Mouse (Mus musculus) thymus, postnatal 10 days (tissue): ENCODE results near the gene A930017K11Rik.

Source experiments
- DNase-seq, 2 experiments: peaks; one replicate each; pipeline ENCODE4 v3.0.0; 2021; ENCODE audit warnings: low spot score in 2 of 2

The A930017K11Rik gene

DNA sequence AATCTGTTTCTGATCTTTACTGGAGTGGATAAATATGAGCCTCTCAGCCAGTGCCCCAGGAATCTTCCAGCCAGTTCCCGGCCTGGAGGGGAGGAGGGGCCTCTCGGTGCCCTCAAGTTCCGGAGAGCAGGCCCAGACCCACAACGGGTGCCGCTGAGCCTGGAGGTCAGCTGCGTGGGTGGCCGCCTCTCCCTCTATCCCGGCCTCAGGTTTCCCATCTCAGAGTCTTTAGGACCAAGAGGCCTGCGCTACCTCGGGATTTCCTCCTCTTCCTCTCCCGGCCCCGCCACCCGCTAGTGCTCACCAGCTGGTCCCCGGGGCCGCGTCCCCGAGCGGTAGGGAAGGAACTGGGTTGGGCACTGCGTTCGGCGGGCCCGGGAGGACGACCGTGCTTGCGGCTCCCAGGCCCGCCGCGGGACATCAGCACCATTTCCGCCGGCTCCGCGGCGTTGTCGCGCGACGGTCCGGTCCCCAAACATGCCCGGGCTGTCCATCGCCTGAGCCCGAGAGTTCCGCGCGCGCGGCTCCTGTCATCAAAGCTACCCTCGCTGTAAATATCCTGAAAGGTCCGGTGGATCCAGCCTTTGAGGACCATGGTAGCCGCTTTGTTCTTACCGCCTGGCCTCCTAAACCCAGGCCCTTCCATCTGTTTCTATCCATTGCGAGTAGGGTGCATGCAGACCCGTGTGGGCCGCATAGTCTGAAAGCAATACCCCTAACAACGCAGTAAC lies 10.7 kb downstream of the A930017K11Rik start:
- peak; percentile 43 to 72 for DNase-seq

DNA sequence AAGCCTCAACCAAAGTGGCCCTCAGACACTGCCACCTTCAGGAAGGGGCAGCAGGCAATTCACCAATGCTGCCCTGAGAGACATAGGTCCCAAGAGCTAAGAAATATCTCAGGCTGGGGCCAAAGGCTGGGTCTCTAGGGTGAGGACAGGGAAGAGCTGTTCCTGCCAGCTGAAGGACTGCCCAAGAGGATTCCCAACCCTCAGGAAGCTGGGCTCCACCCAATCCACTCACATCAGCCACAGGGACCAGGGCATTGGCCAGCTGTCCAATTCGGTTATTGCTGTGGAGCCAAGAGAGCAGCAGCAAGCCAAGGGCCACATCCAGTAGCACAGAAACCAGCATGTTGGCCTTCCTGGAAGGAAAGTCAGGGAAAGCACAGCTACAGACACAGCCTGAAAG lies 17.8 kb downstream of the A930017K11Rik start:
- no peak for DNase-seq

DNA sequence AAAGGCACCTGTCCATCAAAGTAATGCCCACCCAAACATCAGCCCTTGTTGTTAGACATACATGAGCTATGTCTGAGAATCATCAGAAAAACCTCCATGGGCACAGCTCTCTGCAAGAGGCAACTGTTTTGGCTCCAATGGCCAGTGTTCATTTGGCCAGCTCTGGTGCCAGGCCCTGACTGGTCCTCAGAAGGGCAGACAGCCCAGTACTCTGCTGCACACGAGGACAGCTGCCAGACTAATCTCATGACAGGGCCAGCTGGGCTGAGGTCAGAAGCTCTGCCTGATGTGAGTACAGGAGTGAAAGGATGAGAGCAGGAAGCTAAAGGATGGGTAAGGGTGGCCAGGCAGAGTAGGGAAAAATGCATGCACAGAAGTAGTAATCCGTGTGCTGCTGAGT lies 27.0 kb downstream of the A930017K11Rik start:
- DNase-seq, result no peak

DNA sequence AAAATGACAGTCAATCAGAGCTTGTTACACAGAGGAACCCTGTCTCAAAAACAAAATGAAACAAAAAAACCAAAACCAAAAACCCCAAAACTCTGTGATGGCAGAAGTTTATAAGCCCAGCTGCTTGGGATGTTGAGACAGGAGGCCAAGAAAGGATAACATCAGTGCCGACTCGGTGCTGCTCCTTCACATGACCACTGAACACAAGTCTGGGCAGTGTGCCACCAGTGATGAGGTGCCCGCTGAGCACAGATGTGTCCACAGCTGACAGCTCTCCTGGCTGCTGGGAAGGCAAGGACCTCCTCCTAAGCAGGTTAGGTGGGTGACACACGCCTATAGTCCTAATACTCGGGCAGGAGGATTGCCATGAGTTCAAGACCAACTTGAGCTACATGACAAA lies 30.2 kb downstream of the A930017K11Rik start:
- no peak for DNase-seq

DNA sequence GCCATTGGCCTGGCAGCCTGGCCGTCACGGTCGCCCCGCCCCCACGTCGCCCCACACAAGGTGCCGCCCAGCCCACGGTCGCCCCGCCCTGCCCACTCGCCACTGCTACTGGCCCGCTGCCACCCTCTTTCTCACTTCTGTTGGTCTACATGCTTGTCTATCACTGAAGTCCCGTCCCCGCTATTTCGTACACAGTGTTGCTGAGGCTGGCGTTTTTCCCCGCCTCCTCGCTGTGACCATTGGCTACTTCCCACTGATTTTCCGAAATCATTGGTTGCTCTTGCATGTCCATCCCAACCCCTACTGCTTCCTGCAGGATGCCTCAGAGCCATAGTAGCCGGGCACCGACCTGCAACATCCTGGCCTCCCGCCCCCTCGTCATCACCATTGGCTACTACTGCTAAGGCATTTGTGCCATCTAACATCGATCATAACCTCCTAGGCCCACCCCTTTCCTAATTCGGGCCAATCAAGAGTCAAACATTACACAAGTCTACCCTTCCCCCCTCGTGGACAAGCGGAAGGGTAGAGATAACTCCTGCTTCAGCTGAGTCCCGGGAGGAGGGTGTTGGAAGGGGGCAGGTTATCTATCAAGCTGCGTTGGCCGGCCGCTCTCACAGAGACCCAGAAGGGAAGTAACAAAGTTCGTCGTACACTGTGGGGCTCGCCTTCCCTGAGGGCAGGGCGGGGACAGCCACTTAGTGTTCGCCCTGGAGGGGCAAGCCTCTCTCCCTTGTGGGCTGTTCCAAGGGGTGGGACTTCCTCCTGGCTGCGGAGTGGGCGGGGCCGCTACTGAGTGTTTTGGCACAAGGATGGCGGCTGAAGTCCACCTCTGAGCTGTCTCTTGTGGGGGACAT lies 32.4 kb downstream of the A930017K11Rik start:
- DNase-seq, result peak; percentile 99 to 100

DNA sequence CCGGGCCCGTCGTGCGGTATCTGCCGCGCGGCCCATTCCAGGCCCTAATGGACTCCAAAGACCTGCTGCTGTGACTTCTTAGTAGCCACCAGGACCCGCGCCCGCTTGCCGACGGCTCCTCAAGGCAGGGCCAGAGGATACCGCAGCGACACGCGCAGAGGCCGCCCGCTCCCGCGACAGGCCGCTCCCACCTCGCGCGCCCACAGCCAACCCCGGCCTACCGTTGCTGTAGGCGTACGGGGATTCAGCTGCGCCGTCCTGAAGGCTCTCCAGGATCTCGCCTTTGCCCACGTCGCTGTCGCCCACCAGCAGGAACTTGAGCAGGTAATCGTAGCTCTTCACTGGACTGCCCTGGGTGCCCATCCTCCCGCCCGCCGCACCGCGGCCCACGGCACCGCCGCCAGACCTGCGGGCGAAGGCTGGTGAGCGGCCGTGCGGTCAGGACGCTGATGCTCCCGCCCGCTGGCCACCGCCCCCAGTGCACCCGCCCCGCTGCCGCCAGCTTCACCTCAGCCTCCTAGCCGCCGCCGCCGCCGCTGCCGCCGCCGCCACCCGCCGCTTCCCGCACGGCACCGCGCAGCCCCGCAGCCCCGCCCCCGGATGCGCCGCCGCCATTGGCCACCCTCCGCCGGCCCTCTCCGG lies 33.1 kb downstream of the A930017K11Rik start, which contains the start of gene Rab40c:
Gene Rab40c, minus strand, starts transcription at position 584 of the 642 bp plus-strand sequence.
- DNase-seq, result peak in 1 of 2 experiments; percentile 44

DNA sequence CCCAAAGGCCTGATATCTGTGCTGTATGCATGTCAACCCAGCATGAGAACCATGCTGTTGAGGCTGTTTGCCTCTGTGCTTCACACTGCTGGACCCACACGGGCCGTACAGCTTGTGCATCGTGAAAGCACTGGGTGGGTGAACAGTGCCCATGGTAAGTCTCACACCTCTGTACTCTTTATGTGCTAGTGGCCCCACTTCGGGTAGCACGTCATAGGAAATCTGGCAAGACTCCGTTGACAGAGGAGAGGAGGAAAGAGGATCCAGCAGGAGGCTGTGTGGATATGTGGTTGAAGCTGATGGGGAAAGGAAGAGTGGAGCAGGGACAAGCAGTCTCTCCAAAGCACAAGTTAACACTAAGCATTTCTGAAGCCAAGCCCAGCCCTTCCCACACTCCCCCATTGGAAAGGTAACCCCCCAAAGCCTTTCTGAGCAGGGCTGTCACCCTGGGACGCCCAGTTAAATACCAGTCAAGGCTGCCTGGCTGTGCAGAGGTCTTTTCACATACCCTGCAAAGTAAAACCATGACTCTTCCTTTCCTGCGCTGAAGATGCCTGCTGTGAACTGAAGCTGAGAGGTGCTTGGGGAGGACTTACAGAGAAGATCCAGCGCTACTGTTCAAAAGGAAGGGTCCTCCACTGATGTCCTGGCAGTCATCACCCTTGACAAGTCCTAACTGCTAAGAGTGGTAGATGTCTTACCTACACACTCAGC lies 34.2 kb downstream of the A930017K11Rik start:
- no peak for DNase-seq

DNA sequence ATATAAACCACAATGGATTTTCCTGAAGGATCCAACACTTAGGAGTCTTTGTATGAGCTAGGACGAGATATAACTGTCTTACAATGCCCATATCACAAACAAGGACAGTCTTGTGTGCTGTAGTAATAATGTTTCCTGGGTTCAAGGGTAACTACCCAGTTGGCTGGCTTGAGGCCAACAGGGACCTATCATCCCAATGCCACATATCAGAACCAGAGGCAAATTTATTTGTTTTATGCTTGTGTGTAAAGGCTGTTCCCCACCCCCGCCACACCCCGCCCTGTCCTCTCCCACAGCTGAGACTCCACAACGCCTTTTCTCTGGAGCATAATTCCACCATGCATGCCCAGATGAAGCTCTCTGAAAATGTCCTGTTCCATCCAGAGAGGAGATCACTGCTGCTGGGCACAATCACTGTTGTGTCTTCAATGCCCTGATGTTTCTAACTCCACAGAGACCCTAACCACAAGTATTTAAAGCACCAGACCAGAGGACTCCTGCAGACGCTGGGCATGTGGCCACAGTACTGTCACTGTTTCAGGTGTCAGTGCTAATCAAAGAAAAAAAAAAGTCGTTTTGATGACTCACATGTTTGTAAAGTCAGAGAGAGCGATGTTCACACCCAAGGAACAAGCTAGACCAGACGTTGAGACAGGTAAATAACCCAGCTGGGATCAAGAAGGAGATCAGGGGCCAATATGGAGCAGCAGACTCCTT lies 35.3 kb downstream of the A930017K11Rik start:
- no peak for DNase-seq

DNA sequence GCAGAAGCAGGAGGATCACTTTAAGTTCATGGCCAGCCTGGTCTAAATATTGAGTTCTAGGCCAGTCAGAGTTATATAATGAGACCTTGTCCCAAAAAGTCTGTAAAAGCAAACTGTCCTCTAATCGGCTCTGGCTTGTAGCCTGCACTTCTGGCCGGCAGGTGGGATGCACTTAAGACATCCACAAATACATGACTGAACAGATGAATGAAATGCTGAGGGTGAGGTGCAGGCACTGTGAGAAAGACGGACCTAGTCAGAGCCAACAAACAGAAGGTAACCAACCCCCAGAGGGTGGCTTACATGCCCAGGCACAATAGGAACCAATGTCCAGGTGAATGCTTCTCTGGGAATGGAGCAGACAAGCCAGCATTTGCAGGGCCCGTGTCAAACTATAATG lies 38.1 kb downstream of the A930017K11Rik start:
- DNase-seq, result no peak

DNA sequence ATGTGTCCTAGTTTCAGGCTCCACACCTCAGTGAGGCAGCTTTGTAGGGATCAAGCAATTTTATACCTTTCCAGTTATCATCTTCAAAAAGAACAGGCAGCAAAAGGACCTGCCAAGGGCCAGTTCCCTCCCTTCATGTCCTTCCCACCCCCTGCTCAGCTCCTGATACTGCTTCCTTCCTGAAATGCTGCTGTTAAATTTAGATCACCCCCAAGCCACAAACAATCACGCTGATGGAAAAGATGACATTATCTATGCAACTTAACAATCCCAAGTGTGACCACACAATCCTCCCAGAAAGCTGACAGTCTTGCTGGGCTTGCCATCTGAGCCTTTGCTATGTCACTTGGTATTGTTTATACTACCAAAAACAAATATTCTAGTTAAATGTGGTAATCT lies 38.5 kb downstream of the A930017K11Rik start:
- DNase-seq, result no peak

DNA sequence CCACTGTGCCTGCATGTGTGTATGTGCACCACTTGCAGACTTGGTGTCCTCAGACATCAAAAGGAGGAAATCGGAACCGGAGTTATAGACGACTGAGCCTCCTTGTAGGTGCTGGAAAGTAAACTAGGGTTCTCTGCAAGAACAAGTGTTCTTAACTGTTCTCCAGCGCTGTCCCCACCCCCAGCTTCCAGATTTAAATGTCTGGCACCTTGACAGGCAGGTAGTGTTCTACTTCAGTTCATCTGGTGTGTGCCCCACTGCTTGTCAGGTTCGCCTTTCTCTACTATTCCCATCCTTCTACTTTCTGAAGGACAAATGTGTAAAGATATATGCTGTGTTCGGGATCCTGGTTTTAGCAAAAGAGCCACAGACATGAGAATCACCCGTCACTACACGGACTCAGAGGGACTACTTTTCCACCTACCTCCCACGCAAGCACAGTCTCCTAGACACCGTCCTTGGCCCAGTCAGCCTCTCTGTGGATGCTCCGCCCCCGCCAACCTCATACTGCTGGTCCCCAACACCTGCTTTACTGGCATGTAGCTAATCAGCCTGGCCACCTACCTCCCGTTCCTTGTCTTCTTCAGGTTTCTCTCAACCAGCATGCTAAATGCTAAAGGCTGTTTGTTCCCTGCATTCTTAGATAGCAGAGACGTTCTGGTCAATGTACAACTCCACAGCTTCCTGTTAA lies 39.0 kb downstream of the A930017K11Rik start:
- no peak for DNase-seq

DNA sequence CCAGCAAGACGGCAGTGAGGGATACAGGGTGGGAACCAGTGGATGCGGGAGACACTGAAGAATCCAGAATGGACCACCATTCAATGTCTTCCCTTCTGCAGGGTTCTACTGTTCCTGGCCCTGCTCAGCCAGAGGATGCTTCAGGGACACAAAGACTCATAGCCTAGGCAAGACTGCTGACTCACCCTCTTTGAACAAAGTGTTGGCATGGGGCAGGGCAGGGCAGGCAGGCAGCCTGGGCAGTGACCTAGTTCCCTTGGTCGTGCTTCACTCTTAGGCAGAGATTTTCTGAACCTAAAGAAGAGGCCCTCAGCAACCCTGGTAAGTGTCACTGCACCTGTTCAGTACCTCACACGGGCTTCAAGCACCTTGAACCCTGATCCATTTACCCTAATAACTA lies 40.5 kb downstream of the A930017K11Rik start:
- DNase-seq, result no peak

DNA sequence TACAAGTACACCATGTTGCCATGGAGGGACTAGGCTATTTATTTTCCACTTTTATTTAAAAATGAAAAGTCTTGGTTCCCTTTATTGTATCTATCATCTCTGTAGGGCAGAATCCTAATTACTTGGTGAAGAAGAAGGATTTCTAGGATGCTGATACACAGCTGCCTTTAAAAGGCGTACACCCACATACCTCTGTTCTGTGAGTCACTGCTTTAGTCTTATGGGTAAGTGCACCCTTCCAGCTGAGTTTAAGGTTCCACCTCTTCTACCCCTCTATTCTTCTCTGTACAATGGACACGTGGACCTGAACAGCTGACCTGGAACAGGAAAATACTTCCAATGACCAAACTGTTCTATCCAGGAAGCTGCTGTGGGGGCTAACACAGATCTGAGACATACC lies 44.7 kb downstream of the A930017K11Rik start:
- DNase-seq, result no peak

DNA sequence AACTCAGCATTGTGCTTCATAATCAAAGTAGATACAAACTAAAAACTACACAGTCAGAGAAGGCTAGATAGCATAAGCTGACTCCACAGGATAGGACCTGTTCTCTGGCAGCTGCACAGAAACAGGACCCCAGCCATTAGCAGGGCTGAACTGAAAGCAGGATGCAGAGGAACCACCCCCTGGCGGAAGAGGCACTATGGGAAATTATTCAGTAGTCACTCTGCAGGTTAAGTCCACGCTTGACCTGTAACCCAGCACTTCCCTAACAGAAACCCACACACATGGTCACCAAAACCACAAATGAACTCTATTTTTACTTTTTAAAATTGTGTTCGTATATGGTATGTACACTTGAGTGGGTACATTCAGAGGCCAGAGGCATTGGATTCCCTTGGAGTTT lies 49.3 kb downstream of the A930017K11Rik start:
- no peak for DNase-seq

DNA sequence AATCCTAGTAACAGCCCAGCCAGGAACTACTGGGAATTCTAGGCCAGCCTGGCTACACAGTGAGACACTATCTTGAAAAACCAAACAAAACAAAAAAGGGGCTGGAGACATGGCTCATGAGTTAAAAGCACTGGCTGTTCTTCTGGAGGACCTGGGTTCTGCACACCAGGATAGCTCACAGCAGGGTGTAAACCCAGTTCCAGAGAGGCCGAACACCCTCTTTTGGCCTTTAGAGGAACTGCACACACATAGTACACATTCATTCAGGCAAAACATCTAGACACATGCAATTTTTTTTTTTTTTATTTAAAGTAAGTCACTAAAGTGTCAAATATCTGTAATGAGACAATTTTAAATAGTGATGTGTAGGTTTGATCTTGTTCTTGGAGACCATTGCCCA lies 52.2 kb downstream of the A930017K11Rik start:
- no peak for DNase-seq
